Mouse (Mus musculus) brown adipose tissue, adult 24 weeks (tissue): ENCODE measurements around the gene Birc5. TPM values are rescaled to one million over a fixed set of nuclear protein-coding genes. Genes with fewer than 3 reads are reported as not detected.

Source experiments
- H3K27ac ChIP-seq: fragments of 200-500 bp; replicated peaks from 2 replicates; pipeline ENCODE4 v1.5.1; 2012; ENCODE audit warnings: low read depth, mild to moderate bottlenecking, low read length
- H3K4me1 ChIP-seq: fragments of 200-500 bp; 2 replicates; pipeline ENCODE4 v1.6.1; 2012; ENCODE audit warnings: low read length, mixed read lengths; ENCODE audit not compliant: control insufficient read depth, insufficient read depth, insufficient read length
- H3K4me3 ChIP-seq: fragments of 200-500 bp; 2 replicates; pipeline ENCODE4 v1.5.1; 2012; ENCODE audit warnings: low read depth, mild to moderate bottlenecking, low read length, moderate library complexity; ENCODE audit not compliant: insufficient read depth
- polyA plus RNA-seq: library from polyadenylated mRNA; stranded (reverse); fragments of >200 nt; gene quantifications from 2 replicates; pipeline ENCODE4 v1.2.4, GENCODE M21; 2012; ENCODE audit not compliant: missing spikeins, insufficient read depth, insufficient read length

The Birc5 gene
- polyA plus RNA-seq, 1 experiment: 1.1 TPM

DNA sequence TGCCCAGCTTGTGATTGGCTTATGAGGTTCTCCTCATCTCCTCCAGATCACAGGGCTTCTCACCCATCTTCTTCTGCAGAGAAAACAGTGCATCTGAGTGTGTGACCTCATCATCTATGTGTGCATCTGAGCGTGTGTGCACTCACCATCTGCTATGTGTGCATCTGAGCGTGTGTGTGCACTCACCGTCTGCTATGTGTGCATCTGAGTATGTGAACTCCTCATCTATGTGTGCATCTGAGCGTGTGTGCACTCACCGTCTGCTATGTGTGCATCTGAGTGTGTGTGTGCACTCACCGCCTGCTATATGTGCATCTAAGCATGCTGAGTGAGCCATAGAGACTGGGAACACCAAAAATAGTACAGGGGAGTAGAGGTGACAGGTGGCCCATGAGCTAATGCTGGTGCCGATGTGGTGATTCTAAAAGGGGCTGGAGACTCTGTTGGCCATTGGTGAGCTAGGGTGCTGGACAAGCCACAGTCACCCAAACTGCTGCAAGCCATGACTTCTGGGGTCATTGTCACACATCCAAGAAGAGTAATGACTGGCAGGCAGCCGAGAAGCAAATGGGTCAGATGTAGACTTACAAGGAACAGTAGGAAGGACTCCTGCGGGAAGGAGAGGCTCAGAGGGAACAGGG, 31.4 kb downstream of the Birc5 start:
- Histone ChIP-seq H3K4me1 (peaks cover 14% of the 10 kb centered on the region), H3K27ac (no peak overlapping the region), H3K4me3 (no peak overlapping the region)

DNA sequence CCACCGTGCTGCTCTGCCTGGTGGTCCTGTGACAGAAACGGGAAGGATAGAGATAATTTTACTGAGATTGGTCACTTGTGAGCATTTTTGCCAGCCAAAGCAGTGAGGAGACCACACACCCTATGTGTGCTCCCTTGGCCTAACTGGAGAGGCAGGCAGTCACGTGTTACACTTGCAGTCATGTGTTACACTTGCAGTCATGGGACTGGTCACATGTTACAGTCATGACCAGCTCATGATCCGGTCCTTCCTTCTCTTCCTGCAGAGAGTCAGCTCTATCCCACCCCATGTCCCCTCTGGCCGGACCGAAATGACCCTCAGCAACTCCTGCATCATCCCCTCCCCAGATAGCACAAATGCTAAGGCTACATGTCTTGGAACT, 31.9 kb downstream of the Birc5 start:
- H3K4me1 ChIP-seq: peaks cover 14% of the 10 kb centered on the region
- no peak overlapping the region for H3K4me3 ChIP-seq
- H3K27ac ChIP-seq: no peak overlapping the region

DNA sequence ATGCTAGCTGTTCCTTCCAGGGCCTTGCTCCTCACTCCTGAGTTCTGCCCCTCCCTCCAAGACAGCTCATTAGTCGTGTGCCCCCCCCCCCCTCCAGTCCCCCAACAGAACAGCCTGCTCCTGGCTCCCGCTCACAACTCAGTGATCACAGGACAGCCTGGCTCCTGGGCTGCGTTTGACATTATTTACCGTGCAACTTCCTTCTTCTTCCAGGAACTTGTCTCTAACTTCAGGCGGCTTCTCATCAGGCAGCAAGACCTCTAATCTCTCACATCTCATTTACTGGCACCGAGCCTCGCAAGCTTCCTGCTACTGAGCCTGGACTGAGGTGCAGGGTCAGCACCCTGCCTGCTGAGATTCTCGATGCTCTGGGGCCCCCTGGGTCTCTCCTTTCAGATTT, 32.7 kb downstream of the Birc5 start:
- Histone ChIP-seq H3K4me3 (no peak overlapping the region), H3K27ac (no peak overlapping the region), H3K4me1 (peaks cover 14% of the 10 kb centered on the region)

DNA sequence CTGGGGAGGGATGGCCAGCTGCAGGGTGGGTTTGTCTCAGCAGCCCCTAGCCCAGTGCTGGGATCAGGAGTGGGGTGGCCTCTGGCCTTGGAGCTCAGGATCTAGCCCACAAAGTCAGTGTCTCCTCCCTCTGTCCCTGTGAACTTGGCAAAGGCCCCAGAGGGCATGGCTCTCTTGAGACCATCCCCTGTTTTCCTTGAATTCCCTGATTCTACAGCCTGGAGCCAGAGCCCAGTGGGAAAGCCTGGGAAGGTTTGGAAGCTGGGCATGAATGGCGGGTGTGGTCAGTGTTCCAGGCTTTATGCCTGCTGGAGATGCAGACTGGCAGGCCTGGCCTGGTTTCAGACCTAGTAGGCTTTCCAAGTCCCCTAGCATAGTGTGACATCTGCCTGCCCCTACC, 33.2 kb downstream of the Birc5 start:
- Histone ChIP-seq H3K27ac (no peak overlapping the region), H3K4me1 (peaks cover 14% of the 10 kb centered on the region), H3K4me3 (no peak overlapping the region)

DNA sequence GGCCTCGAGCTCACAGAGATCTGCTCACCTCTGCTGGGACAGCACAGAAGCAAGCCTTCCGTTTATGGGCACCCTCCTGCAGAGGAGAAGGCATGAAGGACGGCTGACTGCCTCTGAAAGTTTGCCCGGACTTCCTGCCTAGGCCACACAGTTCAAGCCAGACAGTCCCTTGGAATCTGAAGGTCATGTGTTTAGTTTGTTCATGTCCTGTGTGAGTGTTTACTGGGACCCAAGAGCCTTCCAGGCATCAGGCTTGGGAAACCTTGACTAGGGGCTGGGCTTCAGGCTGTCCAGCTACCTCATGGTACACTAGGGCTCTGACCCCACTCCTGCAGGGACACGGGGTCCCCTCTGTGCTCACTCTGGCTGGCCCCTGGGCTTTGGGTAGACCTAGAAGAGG, 36.9 kb downstream of the Birc5 start:
- Histone ChIP-seq H3K4me3 (no peak overlapping the region), H3K27ac (no peak overlapping the region), H3K4me1 (peaks cover 9% of the 10 kb centered on the region)

DNA sequence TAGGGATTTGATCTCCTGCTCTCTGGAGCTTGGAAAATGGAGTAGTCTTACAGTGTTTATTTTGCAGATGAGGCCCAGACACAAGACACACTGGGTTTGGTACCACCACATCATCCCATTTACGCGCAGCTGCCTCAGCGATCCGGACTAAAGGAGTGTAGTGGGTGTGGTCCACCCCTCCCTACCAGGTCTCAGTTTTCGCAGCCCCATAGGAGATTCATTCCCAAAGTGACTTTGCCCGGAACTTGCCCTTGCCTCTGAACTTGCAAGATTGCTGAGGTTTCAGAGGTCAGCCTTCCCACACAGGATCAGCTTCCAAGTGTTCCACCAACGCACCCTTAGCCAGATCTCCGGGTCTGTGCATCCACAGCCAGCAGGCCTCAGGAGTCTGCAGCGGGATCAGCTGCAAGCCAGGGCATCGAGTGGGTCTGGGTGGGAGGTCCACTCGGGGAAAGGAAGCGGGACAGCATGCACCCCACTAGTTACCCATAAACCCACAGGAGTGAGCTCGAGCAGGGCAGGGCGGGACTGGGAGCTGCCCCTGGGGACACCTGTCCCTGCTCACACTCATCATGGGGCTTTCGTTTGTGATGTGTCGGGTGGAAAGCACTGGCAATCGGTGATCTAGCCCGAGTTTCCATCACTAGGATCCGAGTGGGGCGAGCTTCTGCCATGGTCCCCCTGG, 39.3 kb downstream of the Birc5 start:
- Histone ChIP-seq H3K27ac (no peak overlapping the region), H3K4me1 (no peaks in the 10 kb centered on the region), H3K4me3 (no peak overlapping the region)

DNA sequence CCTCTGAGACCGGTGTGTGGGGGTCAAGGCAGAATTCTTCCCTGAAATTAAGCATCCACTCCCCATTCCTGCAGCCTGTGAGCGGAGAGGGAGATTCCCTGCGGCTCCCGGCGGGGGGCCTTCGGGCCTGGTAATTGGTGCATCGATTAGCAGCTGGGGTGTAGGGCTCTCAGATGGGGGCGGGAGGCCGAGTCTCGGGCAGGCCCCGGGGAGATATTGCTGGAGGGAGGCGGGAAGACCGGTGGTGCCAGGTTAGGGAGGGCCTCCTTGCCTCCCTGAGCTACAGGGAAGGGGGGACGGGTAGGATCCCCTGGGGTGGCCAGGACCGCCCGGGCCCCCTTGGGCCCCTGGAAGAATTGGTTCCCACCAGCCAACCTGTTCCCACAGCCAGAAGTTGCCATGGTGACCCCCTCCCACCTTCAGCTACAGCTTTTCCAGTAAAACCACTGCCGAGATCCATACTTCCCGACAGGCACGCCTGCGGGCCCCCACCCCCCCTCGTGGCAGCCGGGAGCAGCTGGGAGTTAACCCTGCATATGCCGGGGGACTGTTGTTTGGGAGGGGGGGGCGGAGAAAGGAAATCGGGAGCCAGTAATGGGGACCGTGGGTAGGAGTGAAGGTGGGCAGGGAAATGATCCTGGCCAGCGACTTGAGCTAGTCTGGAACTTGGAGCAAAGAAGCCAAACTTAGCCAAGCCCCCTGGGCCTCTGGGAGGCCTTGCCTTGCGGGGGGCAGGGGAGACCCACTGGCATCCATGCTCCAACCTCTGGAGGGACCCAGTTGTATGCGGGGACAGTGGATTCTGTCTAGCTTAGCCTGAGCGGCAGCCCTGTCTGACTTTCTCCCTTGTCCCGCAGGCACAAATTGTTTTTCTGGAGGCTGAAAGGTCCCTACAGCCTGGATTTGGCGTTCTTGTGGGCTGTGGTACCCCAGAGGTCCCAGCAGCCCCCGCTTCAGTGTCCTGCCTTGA, 40.1 kb downstream of the Birc5 start:
- H3K4me3 ChIP-seq: no peak overlapping the region
- H3K27ac ChIP-seq: no peak overlapping the region
- H3K4me1 ChIP-seq: no peaks in the 10 kb centered on the region

DNA sequence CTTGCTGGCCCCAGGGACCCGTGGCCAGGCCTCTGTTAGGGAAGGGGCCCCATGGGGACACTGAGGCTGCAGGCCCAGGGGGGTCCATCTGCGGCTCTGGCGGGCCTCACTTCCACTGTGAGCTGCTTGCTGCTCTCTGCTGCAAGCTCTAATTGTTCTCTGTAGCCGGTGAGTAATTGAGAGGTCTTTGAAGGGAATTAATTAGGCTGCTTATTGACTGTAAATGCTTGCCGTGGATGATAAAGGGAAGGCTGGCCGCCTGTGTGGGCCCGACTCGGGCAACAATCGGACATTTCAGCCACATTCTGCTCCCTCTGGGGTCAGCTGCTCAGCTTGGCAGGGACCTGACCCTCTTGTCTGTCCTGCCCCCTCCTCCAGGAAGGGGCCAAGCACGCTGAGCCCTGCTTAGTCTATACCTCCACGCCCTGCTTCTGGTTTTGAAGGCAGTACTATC, 40.9 kb downstream of the Birc5 start:
- H3K4me3 ChIP-seq: no peak overlapping the region
- no peak overlapping the region for H3K27ac ChIP-seq
- H3K4me1 ChIP-seq: no peaks in the 10 kb centered on the region

DNA sequence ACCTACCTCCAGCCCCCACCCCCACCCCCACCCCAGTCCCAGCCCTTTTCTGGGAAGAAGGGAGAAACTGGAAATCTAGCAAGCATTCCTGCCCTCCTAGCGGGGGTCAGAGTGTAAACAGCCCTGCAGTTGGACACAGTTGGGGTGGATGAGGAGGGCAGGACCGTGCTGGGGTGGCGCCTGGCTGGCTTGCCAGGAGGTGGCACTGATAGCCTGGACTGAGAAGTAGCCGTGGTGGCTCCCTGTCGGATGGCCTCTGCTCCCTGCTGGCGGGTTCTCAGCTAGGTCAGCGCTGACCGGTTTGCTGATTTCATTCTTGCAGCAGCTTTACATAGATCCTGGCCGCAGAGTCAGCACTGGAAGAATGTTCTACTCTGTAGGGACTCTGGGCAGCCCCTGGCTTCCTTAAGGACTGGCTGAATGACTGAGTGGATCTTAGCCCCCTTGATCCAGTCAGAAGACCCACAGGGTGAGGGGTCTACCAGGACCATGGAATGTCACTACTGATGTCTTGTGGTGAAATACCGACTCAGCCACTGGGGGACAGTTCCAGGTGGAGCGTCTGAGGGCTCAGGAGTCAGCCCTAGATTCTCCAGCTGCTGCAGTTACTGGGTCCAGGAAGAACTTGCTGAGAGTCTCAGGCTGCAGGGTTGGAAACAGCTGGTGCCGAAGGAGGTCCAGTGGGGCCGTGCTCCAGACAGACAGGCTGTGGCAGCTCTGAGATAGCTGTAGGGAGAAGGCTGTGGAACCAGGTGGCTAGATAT, 41.6 kb downstream of the Birc5 start:
- Histone ChIP-seq H3K4me1 (no peaks in the 10 kb centered on the region), H3K27ac (no peak overlapping the region), H3K4me3 (no peak overlapping the region)

DNA sequence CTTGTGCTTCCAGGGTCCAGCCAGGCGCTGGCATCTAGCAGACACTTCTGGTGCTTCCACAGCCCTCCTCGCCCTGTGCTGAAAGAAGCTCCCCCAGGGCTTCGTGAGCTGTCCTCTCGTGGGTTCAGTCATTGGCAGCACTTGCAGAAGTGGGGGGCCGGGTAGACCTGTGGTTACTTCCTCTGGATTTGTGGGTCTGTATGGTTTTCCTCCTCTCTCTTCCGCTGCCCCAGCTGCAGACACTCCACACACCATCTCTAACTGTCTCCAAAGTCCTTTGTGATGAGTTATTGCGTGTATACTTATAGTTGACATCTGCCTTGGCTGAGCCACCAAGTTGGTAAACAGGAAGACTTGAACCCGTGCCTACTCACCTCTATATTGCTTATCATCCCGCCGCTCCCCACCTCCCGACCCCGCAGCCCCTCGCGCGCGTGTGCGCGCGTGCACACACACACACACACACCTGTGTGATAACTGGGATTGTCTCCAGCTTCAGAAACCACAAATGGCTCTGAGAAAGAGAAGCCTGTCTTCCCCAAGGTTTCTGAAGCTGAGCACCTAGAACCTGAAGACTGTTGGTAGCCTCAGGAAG, 42.6 kb downstream of the Birc5 start:
- no peak overlapping the region for H3K4me3 ChIP-seq
- no peak overlapping the region for H3K27ac ChIP-seq

DNA sequence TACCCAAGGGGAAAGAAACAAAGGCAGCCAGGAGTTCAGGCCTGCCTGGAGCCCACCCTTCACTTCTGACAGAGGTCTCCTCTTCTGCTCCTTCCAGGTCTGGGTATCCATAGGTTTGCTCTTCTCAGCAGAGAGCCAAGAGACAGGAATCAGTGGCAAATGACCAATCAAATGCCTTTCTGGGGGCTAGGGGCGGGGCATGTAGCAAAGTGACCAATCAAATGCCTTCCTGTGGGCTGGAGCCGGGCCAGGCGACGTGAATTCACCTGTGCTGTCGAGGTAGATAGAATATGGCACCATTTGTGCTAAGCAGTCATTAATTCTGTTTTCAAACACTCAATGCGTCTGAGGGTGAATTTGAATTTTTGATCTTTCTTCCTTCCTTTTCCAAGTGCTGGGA, 43.1 kb downstream of the Birc5 start:
- Histone ChIP-seq H3K27ac (no peak overlapping the region), H3K4me3 (no peak overlapping the region), H3K4me1 (no peaks in the 10 kb centered on the region)

More for the DNA sequence above, 42.6 kb downstream of the Birc5 start:
- H3K4me1 ChIP-seq: no peaks in the 10 kb centered on the region

DNA sequence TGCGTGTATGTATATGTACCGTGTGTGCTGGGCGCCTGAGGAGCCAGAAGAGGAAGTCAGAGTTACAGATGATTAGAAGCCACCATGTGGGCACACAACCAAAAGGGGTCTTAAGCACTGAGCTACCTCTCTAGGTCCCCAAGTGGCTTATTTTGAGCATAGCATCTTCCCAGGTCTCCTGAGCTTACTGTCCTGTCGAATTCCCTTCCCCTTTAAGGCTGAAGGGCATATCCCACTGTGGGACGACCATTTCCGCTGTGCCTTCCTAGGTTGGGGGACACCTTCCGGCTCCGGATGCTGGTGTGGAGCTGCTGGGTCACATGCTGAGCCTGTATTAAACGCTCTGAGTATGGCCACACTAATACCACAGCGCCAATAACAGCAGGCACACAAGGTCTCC, 45.6 kb downstream of the Birc5 start:
- Histone ChIP-seq H3K4me3 (no peak overlapping the region), H3K4me1 (no peaks in the 10 kb centered on the region), H3K27ac (no peak overlapping the region)

DNA sequence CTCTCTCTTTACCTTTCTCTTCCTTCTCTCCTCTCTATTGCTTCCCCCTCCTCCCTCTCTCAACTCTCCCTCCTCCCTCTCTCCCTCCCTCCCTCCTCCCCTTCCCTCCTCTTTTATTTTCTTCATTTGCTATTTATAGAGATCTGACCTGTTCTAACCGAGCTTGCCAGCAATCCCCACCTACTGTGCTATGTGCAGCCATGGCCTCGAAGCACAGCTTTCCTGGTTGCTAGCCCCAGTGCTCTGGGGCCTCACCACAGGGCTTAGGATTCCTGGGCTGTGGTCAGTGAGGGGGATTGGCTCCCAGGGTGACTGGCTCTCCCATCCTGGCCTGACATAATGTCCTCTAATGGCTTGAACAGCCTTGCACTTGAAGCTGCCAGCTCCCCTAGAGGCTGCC, 47.5 kb downstream of the Birc5 start:
- H3K4me3 ChIP-seq: no peak overlapping the region
- H3K4me1 ChIP-seq: no peaks in the 10 kb centered on the region
- no peak overlapping the region for H3K27ac ChIP-seq

DNA sequence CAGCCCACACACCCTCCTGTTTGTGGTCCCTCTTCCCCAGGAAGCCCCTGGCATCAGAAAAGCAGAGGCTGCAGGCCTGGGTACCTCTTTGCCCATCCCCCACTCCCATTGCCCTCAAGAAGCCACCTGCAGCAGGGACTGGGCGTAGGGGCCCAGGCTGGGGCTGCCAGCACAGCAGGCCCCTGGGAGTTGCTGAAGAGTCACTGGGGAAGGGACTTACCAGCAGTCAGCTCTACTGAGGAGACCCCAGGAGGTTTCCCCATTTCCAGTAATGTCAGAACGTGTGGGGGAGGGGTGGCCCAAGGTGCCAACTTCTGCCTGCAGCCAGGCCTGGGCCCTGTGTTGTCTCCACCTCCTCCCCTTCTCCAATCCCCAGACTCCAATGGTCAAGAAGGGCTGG, 53.2 kb downstream of the Birc5 start:
- Histone ChIP-seq H3K4me3 (no peak overlapping the region), H3K27ac (no peak overlapping the region), H3K4me1 (no peaks in the 10 kb centered on the region)
